Mouse (Mus musculus) stomach, embryonic 16.5 days (tissue): Measurements from ENCODE around the gene Slc25a51. TPM values are rescaled to one million over a fixed set of nuclear protein-coding genes. Genes with fewer than 3 reads are reported as not detected.
"Not testable (repeated sequence)": the region's sequence is repeated elsewhere in the genome, so short reads cannot be mapped to it uniquely, and the experiment has no call there.

ENCODE experiments used
- ATAC-seq: fragments of 200-750 bp; cut with Nextera tagmentation; 2 replicates; pipeline ENCODE4 v1.8.0; 2017; ENCODE audit warnings: moderate number of reproducible peaks, moderate TSS enrichment; ENCODE audit not compliant: insufficient read depth, low FRiP score
- H3K27ac ChIP-seq: fragments of 300-500 bp; sonication (generic); 2 replicates; pipeline ENCODE4 v1.5.1; 2014; ENCODE audit warnings: low read length
- H3K27me3 ChIP-seq: fragments of 300-500 bp; sonication (generic); 2 replicates; pipeline ENCODE4 v1.6.1; 2014; ENCODE audit warnings: low read length, control low read depth, mixed read lengths; ENCODE audit not compliant: control insufficient read depth, insufficient read depth
- H3K36me3 ChIP-seq: fragments of 300-500 bp; sonication (generic); 2 replicates; pipeline ENCODE4 v1.6.1; 2014; ENCODE audit warnings: low read length; ENCODE audit not compliant: control insufficient read depth, insufficient read depth
- H3K4me1 ChIP-seq: fragments of 300-500 bp; sonication (generic); 2 replicates; pipeline ENCODE4 v1.6.1; 2014; ENCODE audit warnings: low read length, control low read depth, mixed read lengths; ENCODE audit not compliant: control insufficient read depth, insufficient read depth
- H3K4me2 ChIP-seq: fragments of 300-500 bp; sonication (generic); 2 replicates; pipeline ENCODE4 v1.6.1; 2014; ENCODE audit warnings: low read depth, low read length, mixed read lengths
- H3K4me3 ChIP-seq: fragments of 300-500 bp; sonication (generic); replicated peaks from 2 replicates; pipeline ENCODE4 v1.5.1; 2014; ENCODE audit warnings: mild to moderate bottlenecking, low read length
- H3K9ac ChIP-seq: fragments of 300-500 bp; sonication (generic); 2 replicates; pipeline ENCODE4 v1.6.1; 2014; ENCODE audit warnings: low read length
- H3K9me3 ChIP-seq: fragments of 300-500 bp; sonication (generic); replicated peaks from 2 replicates; pipeline ENCODE4 v1.6.1; 2016; ENCODE audit warnings: low read length, control low read depth; ENCODE audit not compliant: control insufficient read depth
- WGBS: fragments of 180-500 bp; shearing (Covaris S2); extraction: QIAGEN DNeasy Blood & Tissue Kit; methylation state at CpG from one replicate; pipeline ENCODE4 v1.1.7; 2014; 5-methylcytosine and 5-hydroxymethylcytosine counted together
- polyA plus RNA-seq: library from polyadenylated mRNA; unstranded; fragments of >200 nt; fragmentation: Nextera tagmentation; extraction: Ambion mirVana; gene quantifications from 2 replicates; pipeline ENCODE4 v1.2.1, GENCODE M21; 2015

Gene Slc25a51
- polyA plus RNA-seq, 1 experiment from 2014 or later, result 62.0 TPM

GRCm38 (mm10) chr4:45396211-45396610, 12.4 kb downstream of the Slc25a51 start:
- H3K27ac ChIP-seq, H3K27me3 ChIP-seq, H3K4me1 ChIP-seq, ATAC-seq, H3K9me3 ChIP-seq, H3K4me2 ChIP-seq, H3K9ac ChIP-seq, H3K4me3 ChIP-seq: not testable (repeated sequence)
- peaks cover 21% of the 10 kb centered on the region; the same call in 1 of the 2 replicates for H3K36me3 ChIP-seq
- WGBS, result 76% methylated on average over 5 of the region's 6 CpGs

- no peak for ATAC-seq
- H3K9me3 ChIP-seq, result no peaks in the 10 kb centered on the region
- H3K4me2 ChIP-seq, result no peak overlapping the region
- no peaks in the 10 kb centered on the region for H3K27me3 ChIP-seq
- no peak overlapping the region for H3K4me3 ChIP-seq
- no peak overlapping the region for H3K27ac ChIP-seq
- 74% methylated on average over 5 of the region's 5 CpGs for WGBS
- H3K4me1 ChIP-seq, result no peaks in the 10 kb centered on the region
- H3K9ac ChIP-seq, result no peak overlapping the region
- peaks cover 6% of the 10 kb centered on the region; the same call in 1 of the 2 replicates for H3K36me3 ChIP-seq
Measured at GRCm38 (mm10) chr4:45393658-45394057, 14.9 kb downstream of the Slc25a51 start.

DNA sequence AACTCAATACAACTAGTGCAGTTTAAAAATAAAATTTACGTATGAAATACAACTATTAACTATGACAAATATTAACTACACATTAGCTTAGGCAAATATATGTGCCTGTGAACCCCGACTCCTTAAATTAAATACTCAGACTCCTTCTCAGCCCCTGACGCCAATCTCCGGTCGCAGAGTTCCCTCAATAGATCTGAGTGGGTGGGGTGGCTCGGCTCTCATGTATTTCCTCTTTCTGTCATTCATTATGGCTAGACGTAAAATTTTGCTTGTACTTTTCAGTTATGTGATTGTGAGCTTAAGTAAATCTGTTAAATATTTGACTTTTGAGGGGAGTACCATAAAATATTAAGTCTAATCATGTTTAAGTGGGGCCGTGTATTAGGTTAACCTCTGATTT, 15.6 kb downstream of the Slc25a51 start:
- H3K4me2 ChIP-seq, result no peak overlapping the region
- H3K27me3 ChIP-seq, result no peaks in the 10 kb centered on the region
- H3K36me3 ChIP-seq, result 0 out of 2 replicates have a peak, but pooled peaks cover 4% of the 10 kb centered on the region
- H3K9me3 ChIP-seq, result no peaks in the 10 kb centered on the region
- no peaks in the 10 kb centered on the region for H3K4me1 ChIP-seq
- no peak overlapping the region for H3K27ac ChIP-seq
- no peak for ATAC-seq
- WGBS, result 61% methylated on average over 8 of the region's 8 CpGs
- H3K9ac ChIP-seq, result no peak overlapping the region
- no peak overlapping the region for H3K4me3 ChIP-seq

DNA sequence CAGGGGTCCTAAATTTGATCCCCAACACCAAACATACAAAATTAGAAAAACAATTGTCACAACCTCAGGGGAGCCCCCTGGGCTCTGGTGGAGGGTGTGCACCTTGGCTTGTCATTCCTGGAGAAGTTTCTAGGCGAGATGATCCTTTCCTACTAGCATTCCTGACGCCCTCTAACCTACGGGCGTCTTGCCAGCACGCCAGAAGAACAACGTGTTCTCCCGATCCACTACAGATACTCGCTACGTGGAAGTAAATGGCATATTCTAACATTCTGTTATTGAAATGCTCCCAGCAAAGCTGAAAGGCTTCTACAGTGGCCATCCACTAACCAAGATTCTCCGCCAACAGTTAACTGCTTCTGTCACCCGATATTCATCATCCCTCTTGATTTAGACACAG, 16.0 kb downstream of the Slc25a51 start:
- whole genome bisulfite sequencing, result 60% methylated on average over 11 of the region's 11 CpGs
- Histone ChIP-seq H3K4me2 (no peak overlapping the region), H3K36me3 (no peaks in the 10 kb centered on the region), H3K4me1 (no peaks in the 10 kb centered on the region), H3K4me3 (no peak overlapping the region), H3K27ac (no peak overlapping the region), H3K9me3 (no peaks in the 10 kb centered on the region), H3K9ac (no peak overlapping the region), H3K27me3 (no peaks in the 10 kb centered on the region)
- no peak for ATAC-seq

GRCm38 (mm10) chr4:45392099-45392498, 16.5 kb downstream of the Slc25a51 start:
- H3K9me3 ChIP-seq, result no peaks in the 10 kb centered on the region
- no peaks in the 10 kb centered on the region for H3K27me3 ChIP-seq
- H3K4me3 ChIP-seq, result no peak overlapping the region
- no peaks in the 10 kb centered on the region for H3K4me1 ChIP-seq
- no peaks in the 10 kb centered on the region for H3K36me3 ChIP-seq
- no peak overlapping the region for H3K9ac ChIP-seq
- no peak overlapping the region for H3K27ac ChIP-seq
- 71% methylated on average over 4 of the region's 4 CpGs for WGBS
- ATAC-seq, result no peak
- H3K4me2 ChIP-seq, result no peak overlapping the region

- not testable (repeated sequence) for H3K9me3 ChIP-seq, H3K27ac ChIP-seq, H3K9ac ChIP-seq, H3K4me3 ChIP-seq, H3K4me2 ChIP-seq, H3K36me3 ChIP-seq, H3K4me1 ChIP-seq, ATAC-seq, H3K27me3 ChIP-seq
- WGBS, result 93% methylated on average over 5 of the region's 5 CpGs
Measured at GRCm38 (mm10) chr4:45387296-45387695, 21.3 kb downstream of the Slc25a51 start.

GRCm38 (mm10) chr4:45382133-45382532, 26.4 kb downstream of the Slc25a51 start:
- 50% methylated on average over 2 of the region's 2 CpGs for WGBS
- ATAC-seq, H3K4me2 ChIP-seq, H3K4me1 ChIP-seq, H3K4me3 ChIP-seq, H3K36me3 ChIP-seq, H3K27me3 ChIP-seq, H3K27ac ChIP-seq, H3K9me3 ChIP-seq, H3K9ac ChIP-seq: not testable (repeated sequence)

DNA sequence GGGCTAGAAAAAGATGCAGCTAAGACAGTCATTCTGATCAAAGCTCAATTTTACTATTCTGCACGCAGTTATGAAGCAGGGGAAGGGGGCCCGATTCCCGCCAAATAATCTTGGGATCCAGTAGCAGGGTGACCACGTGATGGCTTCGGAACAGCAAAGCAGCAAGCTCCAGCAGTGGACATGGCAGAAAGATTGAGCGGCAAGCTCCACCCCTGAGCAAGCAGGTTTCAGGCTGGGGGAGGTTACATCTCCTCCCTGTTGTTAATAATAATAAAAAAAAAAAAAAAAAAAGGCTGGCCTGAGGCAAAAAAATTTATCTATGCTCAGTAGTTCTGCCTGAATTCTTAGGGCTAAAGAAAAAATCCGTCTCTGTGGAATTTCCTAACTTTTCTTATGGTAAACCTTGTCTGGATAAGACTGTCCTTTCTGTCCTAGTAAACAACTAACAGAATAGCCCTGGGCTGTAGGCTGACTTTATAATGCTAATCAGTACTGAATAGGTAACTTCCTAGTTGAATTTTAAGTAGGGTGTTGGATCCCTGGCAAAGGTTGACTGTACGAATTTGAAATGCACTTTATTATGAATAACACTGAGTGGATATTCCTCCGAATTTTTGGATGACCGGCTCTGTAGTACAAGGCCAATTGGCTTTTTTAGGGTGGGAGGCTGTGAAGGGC, 27.5 kb downstream of the Slc25a51 start:
- not testable (repeated sequence) for H3K27me3 ChIP-seq, H3K4me3 ChIP-seq, H3K36me3 ChIP-seq, H3K9me3 ChIP-seq, H3K27ac ChIP-seq, H3K4me1 ChIP-seq, H3K9ac ChIP-seq, ATAC-seq, H3K4me2 ChIP-seq
- 80% methylated on average over 10 of the region's 10 CpGs for WGBS

DNA sequence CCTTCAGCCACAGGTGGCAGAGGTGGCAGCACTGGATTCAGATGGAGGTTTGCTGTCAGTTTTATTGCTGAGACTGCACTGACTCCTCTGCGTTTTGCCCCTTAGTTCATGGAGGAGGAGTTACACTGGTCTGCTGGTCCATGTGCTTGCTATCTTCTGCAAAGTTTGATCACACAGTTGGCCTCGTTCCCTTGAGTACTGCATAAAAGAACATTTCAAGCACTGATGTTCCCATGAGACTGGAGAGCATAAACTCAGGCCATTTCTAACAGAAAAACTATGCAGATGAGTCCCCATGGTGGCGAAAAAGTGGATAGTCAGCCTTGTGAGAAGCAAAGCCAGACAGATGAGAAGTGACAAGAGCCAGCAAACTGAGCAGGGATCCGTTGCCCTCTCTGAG, 32.0 kb downstream of the Slc25a51 start:
- ATAC-seq, result no peak
- no peak overlapping the region for H3K9ac ChIP-seq
- H3K36me3 ChIP-seq, result peaks cover 20% of the 10 kb centered on the region
- H3K4me1 ChIP-seq, result no peaks in the 10 kb centered on the region
- H3K27me3 ChIP-seq, result no peaks in the 10 kb centered on the region
- H3K4me3 ChIP-seq, result no peak overlapping the region
- no peak overlapping the region for H3K4me2 ChIP-seq
- H3K27ac ChIP-seq, result no peak overlapping the region
- WGBS, result 87% methylated on average over 4 of the region's 4 CpGs
- no peaks in the 10 kb centered on the region for H3K9me3 ChIP-seq
